Mouse (Mus musculus) forebrain, embryonic 16.5 days (tissue): ENCODE data around the gene Kcnq1. TPM values are rescaled to one million over a fixed set of nuclear protein-coding genes. Genes with fewer than 3 reads are reported as not detected.

ENCODE experiments used
- ATAC-seq: fragments of 200-750 bp; cut with Nextera tagmentation; 2 replicates; pipeline ENCODE4 v1.8.0; 2017; ENCODE audit warnings: mild to moderate bottlenecking, moderate library complexity
- H3K27ac ChIP-seq: fragments of 300-500 bp; sonication (generic); 2 replicates; pipeline ENCODE4 v1.5.1; 2014; ENCODE audit warnings: low read length, control low read depth
- H3K27me3 ChIP-seq: fragments of 300-500 bp; sonication (generic); replicated peaks from 2 replicates; pipeline ENCODE4 v1.6.1; 2014; ENCODE audit warnings: low read length; ENCODE audit not compliant: control insufficient read depth, insufficient read depth
- H3K36me3 ChIP-seq: fragments of 300-500 bp; sonication (generic); 2 replicates; pipeline ENCODE4 v1.6.1; 2014; ENCODE audit not compliant: control insufficient read depth, insufficient read depth
- H3K4me1 ChIP-seq: fragments of 300-500 bp; sonication (generic); replicated peaks from 2 replicates; pipeline ENCODE4 v1.6.1; 2014; ENCODE audit warnings: low read length; ENCODE audit not compliant: control insufficient read depth, insufficient read depth
- H3K4me2 ChIP-seq: fragments of 300-500 bp; sonication (generic); 2 replicates; pipeline ENCODE4 v1.6.1; 2014; ENCODE audit warnings: mild to moderate bottlenecking, low read length, control low read depth
- H3K4me3 ChIP-seq: fragments of 300-500 bp; sonication (generic); replicated peaks from 2 replicates; pipeline ENCODE4 v1.5.1; 2014; ENCODE audit warnings: mild to moderate bottlenecking, low read length, control low read depth
- H3K9ac ChIP-seq: fragments of 300-500 bp; sonication (generic); replicated peaks from 2 replicates; pipeline ENCODE4 v1.6.1; 2014; ENCODE audit warnings: low read depth, low read length, control low read depth
- H3K9me3 ChIP-seq: fragments of 300-500 bp; sonication (generic); 2 replicates; pipeline ENCODE4 v1.6.1; 2016; ENCODE audit warnings: low read length; ENCODE audit not compliant: control insufficient read depth
- WGBS: fragments of 180-500 bp; shearing (Covaris S2); extraction: QIAGEN DNeasy Blood & Tissue Kit; methylation state at CpG from one replicate; pipeline ENCODE4 v1.1.7; 2014; 5-methylcytosine and 5-hydroxymethylcytosine counted together
- polyA plus RNA-seq: library from polyadenylated mRNA; unstranded; fragments of >200 nt; fragmentation: Nextera tagmentation; extraction: Ambion mirVana; gene quantifications from 2 replicates; pipeline ENCODE4 v1.2.1, GENCODE M21; 2015

Kcnq1 gene
- polyA plus RNA-seq, 1 experiment from 2014 or later: 1.1 TPM

DNA sequence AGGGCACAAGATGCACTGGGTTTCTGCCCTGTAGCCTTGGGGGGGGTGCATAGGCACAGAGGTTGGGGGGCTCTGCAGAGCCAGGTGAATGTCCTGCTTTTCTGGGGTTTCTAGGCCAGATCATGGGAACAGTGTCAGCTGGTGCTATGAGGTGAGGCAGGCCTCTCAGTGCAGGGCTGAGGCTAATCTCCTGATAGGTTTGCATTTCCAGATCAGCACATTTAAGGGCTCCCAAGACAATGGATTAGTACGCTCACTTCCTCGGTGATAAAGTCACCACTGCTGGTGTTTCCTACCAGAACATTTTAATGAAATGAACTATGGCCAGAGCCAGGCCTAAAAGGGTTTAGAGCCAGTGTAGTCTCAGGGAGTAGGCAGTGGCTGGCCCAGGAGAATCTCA, 36.5 kb downstream of the Kcnq1 start:
- WGBS: 88% methylated on average over 2 of the region's 2 CpGs
- no peaks in the 10 kb centered on the region for H3K36me3 ChIP-seq
- H3K4me2 ChIP-seq: no peak overlapping the region
- no peaks in the 10 kb centered on the region for H3K9me3 ChIP-seq
- H3K4me3 ChIP-seq: no peak overlapping the region
- H3K27me3 ChIP-seq: no peaks in the 10 kb centered on the region
- no peaks in the 10 kb centered on the region for H3K4me1 ChIP-seq
- no peak overlapping the region for H3K27ac ChIP-seq
- no peak overlapping the region for H3K9ac ChIP-seq
- no peak for ATAC-seq

DNA sequence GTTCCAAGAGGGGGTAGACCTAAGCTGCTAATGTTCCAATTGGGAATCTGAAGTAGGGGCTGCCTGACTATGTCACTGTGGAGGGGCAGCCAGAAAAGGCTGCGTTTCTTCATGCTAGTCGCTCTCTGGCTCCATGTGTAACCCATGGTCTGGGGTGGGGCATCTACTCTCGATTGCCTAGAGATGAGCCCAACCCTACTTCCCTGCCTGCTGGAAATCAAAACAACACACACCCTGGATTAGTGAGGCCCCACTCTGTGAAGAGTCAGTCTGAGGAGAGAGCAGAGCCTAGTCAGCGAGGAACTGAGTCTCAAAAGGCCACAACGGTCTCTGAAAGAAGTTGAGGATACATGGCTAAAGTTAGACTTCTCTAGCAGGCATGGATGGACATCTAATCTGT, 40.9 kb downstream of the Kcnq1 start:
- H3K36me3 ChIP-seq: no peaks in the 10 kb centered on the region
- H3K9me3 ChIP-seq: no peaks in the 10 kb centered on the region
- no peak overlapping the region for H3K9ac ChIP-seq
- H3K4me2 ChIP-seq: no peak overlapping the region
- peaks cover 1% of the 10 kb centered on the region; the same call in 1 of the 2 replicates for H3K27me3 ChIP-seq
- H3K27ac ChIP-seq: no peak overlapping the region
- WGBS: 84% methylated on average over 5 of the region's 5 CpGs
- ATAC-seq: no peak
- H3K4me1 ChIP-seq: no peaks in the 10 kb centered on the region
- no peak overlapping the region for H3K4me3 ChIP-seq

DNA sequence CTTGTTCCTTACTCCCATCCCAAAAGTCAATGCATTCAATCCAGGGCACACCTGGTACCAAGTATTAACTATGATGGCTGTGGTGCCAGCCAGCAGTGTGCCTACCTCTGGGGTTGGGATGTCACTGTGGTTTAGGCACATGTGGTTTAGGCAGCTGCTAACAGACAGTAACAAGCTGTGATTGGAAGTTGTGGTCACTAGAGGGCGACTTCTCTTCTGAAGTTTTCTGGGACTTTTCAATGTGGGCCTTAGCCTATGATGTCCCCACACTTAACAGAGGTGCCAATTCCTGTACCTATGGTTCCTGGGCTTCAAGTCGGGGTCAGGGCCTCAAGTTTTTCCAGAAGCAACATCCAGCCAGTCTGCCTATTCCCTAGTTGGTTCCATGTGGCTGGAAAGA, 45.0 kb downstream of the Kcnq1 start:
- ATAC-seq: no peak
- H3K27me3 ChIP-seq: peaks cover 4% of the 10 kb centered on the region; the same call in 1 of the 2 replicates
- no peak overlapping the region for H3K4me2 ChIP-seq
- H3K27ac ChIP-seq: no peak overlapping the region
- WGBS: 12% methylated on average over 2 of the region's 2 CpGs
- no peaks in the 10 kb centered on the region for H3K9me3 ChIP-seq
- H3K4me1 ChIP-seq: peaks cover 9% of the 10 kb centered on the region
- H3K4me3 ChIP-seq: no peak overlapping the region
- no peaks in the 10 kb centered on the region for H3K36me3 ChIP-seq
- H3K9ac ChIP-seq: no peak overlapping the region

DNA sequence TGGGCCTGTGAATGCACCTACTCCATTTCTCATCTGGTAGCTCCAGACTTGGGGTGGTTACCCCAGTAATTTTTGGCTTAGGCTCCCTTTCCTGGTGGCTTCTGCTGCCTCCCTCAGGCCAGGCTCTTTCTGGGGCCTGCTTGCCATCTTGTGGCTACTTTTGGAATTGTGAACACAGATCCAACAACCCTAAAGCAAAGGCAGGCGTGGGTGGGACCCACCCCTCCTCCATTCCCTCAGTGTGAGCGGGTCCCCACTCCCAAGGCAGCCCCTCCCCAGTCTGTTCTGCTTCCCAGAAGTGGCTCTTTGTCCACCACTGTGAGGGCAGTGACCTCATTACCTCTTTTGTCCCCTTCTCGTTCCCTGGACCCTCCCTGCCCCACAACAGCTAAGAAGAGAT, 46.2 kb downstream of the Kcnq1 start:
- Histone ChIP-seq H3K9ac (no peak overlapping the region), H3K27me3 (peaks cover 4% of the 10 kb centered on the region; the same call in 1 of the 2 replicates), H3K4me1 (peaks cover 9% of the 10 kb centered on the region), H3K27ac (no peak overlapping the region), H3K4me2 (no peak overlapping the region), H3K4me3 (no peak overlapping the region), H3K9me3 (no peaks in the 10 kb centered on the region), H3K36me3 (no peaks in the 10 kb centered on the region)
- no peak for ATAC-seq
- 5% methylated on average over 3 of the region's 3 CpGs for WGBS

DNA sequence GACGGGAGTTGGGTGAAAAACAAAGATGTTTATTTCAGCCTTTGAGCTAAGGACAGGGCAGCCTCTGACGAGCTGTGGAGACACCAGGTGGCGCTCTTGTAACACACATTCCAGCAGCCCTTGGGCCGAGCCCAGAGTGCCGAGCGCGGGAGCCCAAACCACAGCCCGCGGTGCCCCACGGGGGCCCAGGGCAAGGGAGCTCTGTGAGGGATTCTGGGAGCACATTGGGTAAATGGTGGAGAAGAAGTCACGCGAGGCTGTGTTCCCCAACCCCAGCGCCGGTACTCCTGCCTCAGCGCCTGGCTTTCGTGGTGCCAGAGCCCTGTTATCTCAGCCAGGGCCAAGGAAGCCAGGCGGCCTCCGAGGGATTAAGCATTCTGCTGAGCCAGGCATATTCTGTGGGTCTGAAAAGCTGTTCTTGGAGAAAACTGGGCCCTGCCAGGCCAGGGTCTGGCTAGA, 47.8 kb downstream of the Kcnq1 start:
- H3K9me3 ChIP-seq: no peaks in the 10 kb centered on the region
- ATAC-seq: peak; percentile 92
- H3K9ac ChIP-seq: peak overlapping the region; percentile 45
- H3K4me2 ChIP-seq: peak overlapping the region; percentile 51
- H3K4me1 ChIP-seq: peaks cover 9% of the 10 kb centered on the region
- peaks cover 4% of the 10 kb centered on the region; the same call in 1 of the 2 replicates for H3K27me3 ChIP-seq
- WGBS: 2% methylated on average over 18 of the region's 18 CpGs
- peak overlapping the region; percentile 36 for H3K4me3 ChIP-seq
- no peak overlapping the region for H3K27ac ChIP-seq
- H3K36me3 ChIP-seq: no peaks in the 10 kb centered on the region

DNA sequence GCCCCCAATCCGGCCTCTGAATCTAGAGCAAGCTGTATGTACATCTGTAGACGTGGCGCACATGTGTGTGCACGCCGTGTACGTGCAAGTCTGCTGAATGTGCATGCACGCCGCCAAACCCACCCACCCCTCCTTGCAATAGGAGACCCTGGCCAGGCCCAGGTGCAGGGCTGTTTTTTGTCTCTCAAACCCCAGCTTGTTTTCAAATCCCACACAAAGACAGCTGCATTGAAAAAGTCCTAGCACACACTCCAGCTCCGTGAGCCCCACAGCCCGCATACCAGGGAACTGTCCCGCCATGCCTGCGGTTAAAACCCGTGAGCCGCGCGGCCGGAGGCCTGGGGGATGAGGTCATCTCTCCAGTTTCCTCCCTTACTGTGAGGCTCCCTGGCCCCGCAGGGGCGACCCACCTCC, 48.3 kb downstream of the Kcnq1 start:
- Histone ChIP-seq H3K36me3 (no peaks in the 10 kb centered on the region), H3K27me3 (0 out of 2 replicates have a peak, but pooled peaks cover 4% of the 10 kb centered on the region), H3K9me3 (no peaks in the 10 kb centered on the region), H3K4me2 (peak overlapping the region; percentile 51; the same call in 1 of the 2 replicates), H3K27ac (no peak overlapping the region), H3K4me1 (peaks cover 9% of the 10 kb centered on the region), H3K4me3 (no peak overlapping the region), H3K9ac (no peak overlapping the region)
- peak; percentile 34 for ATAC-seq
- 16% methylated on average over 19 of the region's 19 CpGs for WGBS

DNA sequence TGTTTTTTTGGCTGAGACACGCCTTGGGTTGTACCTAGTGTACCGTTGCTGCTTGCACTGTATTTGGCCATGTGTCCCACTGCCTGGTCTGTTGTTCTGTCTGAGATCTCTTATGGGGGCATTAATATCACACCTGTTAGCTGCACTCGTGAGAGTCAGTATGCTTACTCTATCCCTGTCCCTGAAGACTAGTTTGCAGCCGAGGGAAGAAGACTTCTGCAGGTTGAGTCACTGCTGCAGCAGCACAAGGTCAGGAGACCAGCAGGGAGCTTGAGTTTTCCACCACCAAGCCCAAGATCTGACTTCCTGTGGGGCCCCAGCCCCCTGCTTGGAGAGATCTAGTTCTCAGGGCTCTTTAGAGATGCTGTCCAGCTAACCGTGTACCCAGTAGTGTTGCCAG, 49.1 kb downstream of the Kcnq1 start:
- Histone ChIP-seq H3K27me3 (0 out of 2 replicates have a peak, but pooled peaks cover 4% of the 10 kb centered on the region), H3K4me1 (peaks cover 9% of the 10 kb centered on the region), H3K4me2 (no peak overlapping the region), H3K9me3 (no peaks in the 10 kb centered on the region), H3K4me3 (no peak overlapping the region), H3K27ac (no peak overlapping the region), H3K9ac (no peak overlapping the region), H3K36me3 (no peaks in the 10 kb centered on the region)
- WGBS: 68% methylated on average over 5 of the region's 5 CpGs
- no peak for ATAC-seq

DNA sequence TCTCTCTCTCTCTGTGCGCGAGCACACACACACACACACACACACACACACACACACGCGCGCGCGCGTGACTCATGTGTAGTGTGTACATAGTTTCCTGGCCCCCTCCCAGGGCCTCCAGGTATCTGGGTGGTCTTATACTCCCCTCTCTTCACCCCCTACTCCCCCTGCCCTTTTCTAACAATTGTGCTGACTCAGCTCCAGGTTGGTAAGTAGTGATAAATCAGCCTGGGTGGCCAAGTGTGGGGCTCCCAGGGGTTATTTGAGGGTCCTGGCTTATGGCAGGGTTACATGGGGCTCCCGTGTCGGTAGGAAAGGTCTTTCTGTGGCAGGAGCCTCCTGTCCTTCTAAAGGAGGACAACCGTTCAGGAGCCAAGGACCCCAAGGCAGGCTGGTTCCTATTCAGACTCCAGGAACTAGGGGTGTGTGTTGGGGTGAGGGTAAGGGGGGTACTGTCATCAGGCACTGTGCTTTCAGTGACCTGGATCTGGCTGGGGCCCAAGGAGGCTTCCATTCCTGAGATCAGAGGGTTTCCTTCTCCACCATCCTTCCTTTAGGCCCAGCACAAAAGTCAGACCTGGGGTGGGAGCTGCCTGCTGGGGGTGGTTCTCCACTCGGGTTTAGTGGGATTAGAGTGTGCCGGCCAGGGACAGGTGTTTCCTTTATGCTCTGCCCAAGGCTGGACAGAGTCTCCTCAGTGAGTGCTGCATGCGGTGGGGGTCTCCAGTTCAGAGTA, 52.7 kb downstream of the Kcnq1 start:
- H3K27ac ChIP-seq: no peak overlapping the region
- no peak overlapping the region for H3K9ac ChIP-seq
- WGBS: 67% methylated on average over 13 of the region's 14 CpGs
- H3K4me2 ChIP-seq: no peak overlapping the region
- no peak for ATAC-seq
- no peaks in the 10 kb centered on the region for H3K9me3 ChIP-seq
- H3K36me3 ChIP-seq: no peaks in the 10 kb centered on the region
- H3K27me3 ChIP-seq: 0 out of 2 replicates have a peak, but pooled peaks cover 2% of the 10 kb centered on the region
- H3K4me1 ChIP-seq: peaks cover 9% of the 10 kb centered on the region
- H3K4me3 ChIP-seq: no peak overlapping the region

DNA sequence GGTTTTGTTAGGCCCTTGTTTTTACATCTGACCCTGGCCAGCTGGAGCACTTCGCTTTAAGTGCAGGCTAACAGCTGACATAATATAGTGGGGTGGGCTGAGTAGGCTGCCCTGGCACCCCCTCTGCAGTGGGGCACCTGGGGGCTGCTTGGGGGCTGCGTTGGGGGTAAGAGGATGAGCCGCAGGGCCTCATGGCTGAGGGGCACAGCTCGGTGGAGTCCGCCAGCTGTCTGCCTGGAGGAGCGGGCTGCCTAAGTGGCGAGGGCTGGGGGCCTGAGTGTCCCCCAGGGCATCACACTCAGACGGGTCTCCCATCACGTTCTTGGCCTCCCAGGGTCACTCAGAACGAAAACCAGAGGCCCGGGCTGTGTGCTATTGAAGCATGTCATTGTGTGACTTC, 53.3 kb downstream of the Kcnq1 start:
- no peak for ATAC-seq
- H3K9ac ChIP-seq: no peak overlapping the region
- 55% methylated on average over 11 of the region's 11 CpGs for WGBS

More for the DNA sequence above, 53.3 kb downstream of the Kcnq1 start:
- 0 out of 2 replicates have a peak, but pooled peaks cover 2% of the 10 kb centered on the region for H3K27me3 ChIP-seq
- H3K27ac ChIP-seq: no peak overlapping the region
- no peak overlapping the region for H3K4me2 ChIP-seq
- H3K4me3 ChIP-seq: no peak overlapping the region
- peaks cover 3% of the 10 kb centered on the region; the same call in 1 of the 2 replicates for H3K4me1 ChIP-seq
- H3K9me3 ChIP-seq: no peaks in the 10 kb centered on the region
- no peaks in the 10 kb centered on the region for H3K36me3 ChIP-seq
